Mouse (Mus musculus) kidney, postnatal 0 days (tissue): ENCODE results near the gene Sec22a. TPM values are rescaled to one million over a fixed set of nuclear protein-coding genes. Genes with fewer than 3 reads are reported as not detected.

ENCODE experiments used
- ATAC-seq: fragments of 200-750 bp; cut with Nextera tagmentation; replicated peaks from 2 replicates; pipeline ENCODE4 v1.8.0; 2017; ENCODE audit warnings: low read depth, moderate number of reproducible peaks, moderate TSS enrichment, moderate library complexity; ENCODE audit not compliant: low FRiP score
- DNase-seq: peaks from one replicate; pipeline ENCODE4 v3.0.0-alpha.2; 2016; ENCODE audit warnings: low spot score
- H3K27ac ChIP-seq: fragments of 300-500 bp; sonication (generic); 2 replicates; pipeline ENCODE4 v1.5.1; 2014; ENCODE audit warnings: mild to moderate bottlenecking
- H3K27me3 ChIP-seq: fragments of 300-500 bp; sonication (generic); 2 replicates; pipeline ENCODE4 v1.6.1; 2014; ENCODE audit warnings: low read length, mixed read lengths; ENCODE audit not compliant: insufficient read depth
- H3K36me3 ChIP-seq: fragments of 300-500 bp; sonication (generic); 2 replicates; pipeline ENCODE4 v1.6.1; 2014; ENCODE audit warnings: low read length, mixed read lengths; ENCODE audit not compliant: insufficient read depth
- H3K4me1 ChIP-seq: fragments of 300-500 bp; sonication (generic); replicated peaks from 2 replicates; pipeline ENCODE4 v1.6.1; 2014; ENCODE audit warnings: antibody characterized with exemption, low read length, mixed read lengths; ENCODE audit not compliant: insufficient read depth
- H3K4me2 ChIP-seq: fragments of 300-500 bp; sonication (generic); 2 replicates; pipeline ENCODE4 v1.6.1; 2014; ENCODE audit warnings: mild to moderate bottlenecking, low read length, moderate library complexity, mixed read lengths
- H3K4me3 ChIP-seq: fragments of 300-500 bp; sonication (generic); replicated peaks from 2 replicates; pipeline ENCODE4 v1.5.1; 2014; ENCODE audit warnings: low read depth, low read length
- H3K9ac ChIP-seq: fragments of 300-500 bp; sonication (generic); 2 replicates; pipeline ENCODE4 v1.6.1; 2014; ENCODE audit warnings: low read depth, low read length
- H3K9me3 ChIP-seq: fragments of 300-500 bp; sonication (generic); replicated peaks from 2 replicates; pipeline ENCODE4 v1.6.1; 2016; ENCODE audit warnings: low read length, inconsistent platforms, mixed read lengths
- CTCF ChIP-seq: IDR thresholded peaks from 2 replicates; pipeline ENCODE4 v1.5.1; 2016; ENCODE audit warnings: antibody characterized with exemption, low read depth, mild to moderate bottlenecking, moderate library complexity
- WGBS: fragments of 180-500 bp; shearing (Covaris S2); extraction: QIAGEN DNeasy Blood & Tissue Kit; methylation state at CpG from one replicate; pipeline ENCODE4 v1.1.7; 2014; 5-methylcytosine and 5-hydroxymethylcytosine counted together
- polyA plus RNA-seq: library from polyadenylated mRNA; unstranded; fragments of >200 nt; fragmentation: Nextera tagmentation; extraction: Ambion mirVana; gene quantifications from 2 replicates; pipeline ENCODE4 v1.2.1, GENCODE M21; 2015

The Sec22a gene
- polyA plus RNA-seq: 63.8 and 65.7 TPM in 2 replicates

GRCm38 (mm10) chr16:35363150-35364062 is at the start of gene Sec22a:
Gene Sec22a, minus strand, starts transcription at chr16:35363918.
- no peak; the same call in 1 of the 2 replicates for TF ChIP-seq CTCF
- Histone ChIP-seq H3K27ac (peak within 1 kb of the TSS; percentile 89), H3K27me3 (no peaks in the 10 kb centered on the region), H3K4me3 (peak within 1 kb of the TSS; percentile 78), H3K4me2 (peak within 1 kb of the TSS; percentile 80), H3K36me3 (peaks cover 14% of the 10 kb centered on the region; the same call in 1 of the 2 replicates), H3K9ac (peak within 1 kb of the TSS; percentile 77), H3K9me3 (no peaks in the 10 kb centered on the region), H3K4me1 (no peaks in the 10 kb centered on the region)
- ATAC-seq (peak; percentile 98), DNase-seq (peak; percentile 94)
- WGBS: under 1% methylated on average over 67 of the region's 67 CpGs

GRCm38 (mm10) chr16:35406706-35407105 is 43.0 kb upstream of the Sec22a start:
- H3K4me1 ChIP-seq: no peaks in the 10 kb centered on the region
- TF ChIP-seq CTCF: no peak
- DNase-seq: peak; percentile 83

DNA sequence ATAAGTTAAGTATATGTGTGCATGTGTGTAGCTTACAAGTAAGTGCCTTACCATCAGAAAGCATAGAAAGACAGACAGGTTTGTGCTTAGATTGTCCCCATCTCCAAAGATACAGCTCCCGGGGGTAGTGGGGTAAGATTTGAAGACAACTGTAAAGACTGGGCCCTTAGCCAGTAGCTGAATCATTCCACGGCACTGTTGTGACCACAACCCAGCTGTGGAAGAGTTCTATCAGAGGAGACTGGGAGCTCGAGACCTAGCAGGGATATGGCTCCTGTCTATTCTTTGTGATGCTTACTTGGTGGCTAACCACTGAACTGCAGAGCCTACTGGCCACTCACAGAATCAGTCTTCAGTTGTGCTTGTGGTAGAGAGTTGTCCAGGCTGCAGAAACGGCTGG is 42.4 kb upstream of the Sec22a start:
- Histone ChIP-seq H3K27me3 (no peaks in the 10 kb centered on the region), H3K9ac (no peak overlapping the region), H3K4me1 (no peaks in the 10 kb centered on the region), H3K4me2 (no peak overlapping the region), H3K9me3 (no peaks in the 10 kb centered on the region), H3K27ac (no peak overlapping the region), H3K4me3 (no peak overlapping the region), H3K36me3 (peaks cover 4% of the 10 kb centered on the region; the same call in 1 of the 2 replicates)
- 70% methylated on average over 4 of the region's 4 CpGs for WGBS
- ATAC-seq: no peak
- no peak for DNase-seq
- no peak for TF ChIP-seq CTCF

More at GRCm38 (mm10) chr16:35406706-35407105, 43.0 kb upstream of the Sec22a start:
- peaks cover 4% of the 10 kb centered on the region; the same call in 1 of the 2 replicates for H3K36me3 ChIP-seq
- no peak overlapping the region for H3K4me2 ChIP-seq
- no peak overlapping the region for H3K9ac ChIP-seq
- H3K27ac ChIP-seq: no peak overlapping the region
- H3K9me3 ChIP-seq: no peaks in the 10 kb centered on the region
- H3K27me3 ChIP-seq: no peaks in the 10 kb centered on the region
- peak; percentile 58 for ATAC-seq
- WGBS: 37% methylated on average over 4 of the region's 4 CpGs
- no peak overlapping the region for H3K4me3 ChIP-seq

GRCm38 (mm10) chr16:35405348-35406080 is 41.8 kb upstream of the Sec22a start:
- Histone ChIP-seq H3K36me3 (peaks cover 4% of the 10 kb centered on the region; the same call in 1 of the 2 replicates), H3K4me1 (no peaks in the 10 kb centered on the region), H3K9me3 (no peaks in the 10 kb centered on the region), H3K9ac (no peak overlapping the region), H3K27ac (no peak overlapping the region), H3K4me3 (no peak overlapping the region), H3K4me2 (no peak overlapping the region), H3K27me3 (no peaks in the 10 kb centered on the region)
- 95% methylated on average over 14 of the region's 14 CpGs for WGBS
- DNase-seq (no peak), ATAC-seq (no peak)
- TF ChIP-seq CTCF: no peak

DNA sequence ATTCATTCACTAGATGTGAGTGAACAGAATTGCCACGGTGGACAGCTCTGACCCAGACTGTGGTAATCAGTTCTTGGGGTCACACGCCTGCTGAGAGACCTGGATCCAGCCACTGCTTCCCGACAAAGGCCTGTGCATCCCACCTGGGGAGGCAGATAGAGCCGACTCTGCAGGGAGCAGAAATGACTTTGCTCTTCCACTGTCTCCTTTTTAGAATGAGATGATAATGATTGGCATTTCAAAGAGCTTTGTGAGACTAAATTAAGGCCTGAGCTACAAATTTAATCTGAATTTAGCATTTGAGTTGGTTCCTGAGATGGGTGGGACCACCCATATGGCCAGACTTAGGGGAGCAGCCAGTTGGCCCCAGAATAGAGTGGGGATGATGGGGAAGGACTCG is 41.1 kb upstream of the Sec22a start:
- DNase-seq: no peak
- no peak for TF ChIP-seq CTCF
- Histone ChIP-seq H3K4me3 (no peak overlapping the region), H3K9me3 (no peaks in the 10 kb centered on the region), H3K27me3 (no peaks in the 10 kb centered on the region), H3K27ac (no peak overlapping the region), H3K4me2 (no peak overlapping the region), H3K9ac (no peak overlapping the region), H3K4me1 (no peaks in the 10 kb centered on the region), H3K36me3 (peaks cover 4% of the 10 kb centered on the region; the same call in 1 of the 2 replicates)
- WGBS: 85% methylated on average over 5 of the region's 5 CpGs
- no peak for ATAC-seq

GRCm38 (mm10) chr16:35403891-35404290 is 40.2 kb upstream of the Sec22a start:
- no peak overlapping the region for H3K27ac ChIP-seq
- no peaks in the 10 kb centered on the region for H3K27me3 ChIP-seq
- H3K4me2 ChIP-seq: no peak overlapping the region
- WGBS: 87% methylated on average over 8 of the region's 8 CpGs
- no peak for DNase-seq
- H3K9me3 ChIP-seq: no peaks in the 10 kb centered on the region
- ATAC-seq: no peak
- no peaks in the 10 kb centered on the region for H3K4me1 ChIP-seq
- no peak for TF ChIP-seq CTCF
- H3K4me3 ChIP-seq: no peak overlapping the region
- H3K9ac ChIP-seq: no peak overlapping the region
- H3K36me3 ChIP-seq: peaks cover 4% of the 10 kb centered on the region; the same call in 1 of the 2 replicates
